Mouse (Mus musculus): ENCODE measurements around the gene Cbx1.

DNA sequence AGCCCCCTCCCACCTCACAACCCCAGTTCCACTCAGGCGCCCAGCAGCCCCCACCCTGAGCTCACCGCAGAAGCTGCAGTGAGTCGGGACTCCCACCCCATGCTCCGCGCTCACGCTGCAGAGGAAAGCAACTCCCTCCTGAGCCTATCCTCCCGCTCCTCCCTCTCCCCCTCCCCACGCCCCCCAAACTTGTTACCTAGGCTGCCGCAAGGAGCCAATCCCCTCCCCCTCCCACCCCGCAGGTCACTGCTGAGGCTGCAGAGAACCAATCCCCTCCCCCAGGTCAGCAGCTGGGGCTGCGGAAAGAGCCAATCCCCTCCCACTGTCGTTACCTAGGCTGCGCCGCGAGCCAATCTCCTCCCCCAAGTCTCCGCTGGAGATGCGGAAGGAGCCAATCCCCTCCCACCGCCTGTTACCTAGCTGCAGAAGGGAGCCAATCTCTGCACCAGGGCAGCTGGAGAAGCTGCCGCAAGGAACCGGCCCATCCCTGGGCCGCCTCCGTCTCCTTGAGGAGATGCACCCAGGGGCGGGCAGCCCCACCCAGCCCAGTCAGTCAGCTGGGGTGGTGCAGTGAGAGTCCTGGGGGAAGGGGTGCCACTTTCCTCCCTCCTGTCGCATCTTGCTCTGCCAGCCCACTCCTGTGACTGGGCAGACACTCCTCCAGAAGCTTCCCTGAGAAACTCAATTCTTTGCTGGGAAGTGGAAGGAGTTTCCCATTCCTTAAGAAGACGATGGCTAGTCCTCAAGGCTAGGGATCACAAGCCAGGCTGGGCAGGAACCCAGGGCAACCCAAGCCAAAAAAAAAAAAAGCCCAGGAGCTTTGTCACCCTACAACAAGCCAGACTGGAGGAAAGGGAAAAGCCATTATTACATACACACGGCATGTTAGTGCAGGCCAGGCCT is 35.2 kb downstream of the Cbx1 start:
- TF ChIP-seq TAL1 (IDR thresholded peaks at IDR 0.05; ENCODE audit: low read length) (no peak), GATA1 (IDR thresholded peaks at IDR 0.05; ENCODE audit: low read length) (no peak)

Data from erythroblast, embryonic 14.5 days (primary cell).